Mouse (Mus musculus): Measurements from ENCODE around the gene Dip2b.

Dip2b gene

GRCm38 (mm10) chr15:100265586-100266325 is 227.3 kb downstream of the Dip2b start:
- no peak for DNase-seq

- DNase-seq: no peak
Measured at GRCm38 (mm10) chr15:100268916-100269315, 230.5 kb downstream of the Dip2b start.

All from cerebellum, postnatal 14 days (tissue).